Mouse (Mus musculus) heart, adult 2 months (tissue): ENCODE results near the gene Cenpa. TPM values are rescaled to one million over a fixed set of nuclear protein-coding genes. Genes with fewer than 3 reads are reported as not detected.

ENCODE experiments used
- DNase-seq, 2 experiments: peaks; one replicate each; pipeline ENCODE4 v3.0.0; 2021
- H3K27ac ChIP-seq: fragments of 200-600 bp; 2 replicates; pipeline ENCODE4 v1.8.1; 2022
- H3K27me3 ChIP-seq: fragments of 200-500 bp; 2 replicates; pipeline ENCODE4 v1.6.1; 2012; ENCODE audit warnings: mild to moderate bottlenecking, low read length, inconsistent platforms, mixed read lengths; ENCODE audit not compliant: control insufficient read depth, insufficient read depth
- H3K36me3 ChIP-seq: fragments of 200-500 bp; 2 replicates; pipeline ENCODE4 v1.6.1; 2012; ENCODE audit warnings: low read length, inconsistent platforms; ENCODE audit not compliant: control insufficient read depth, insufficient read depth
- H3K4me1 ChIP-seq: fragments of 200-500 bp; 2 replicates; pipeline ENCODE4 v1.6.1; 2011; ENCODE audit warnings: low read length; ENCODE audit not compliant: control insufficient read depth, insufficient read depth
- H3K4me3 ChIP-seq: fragments of 200-600 bp; 2 replicates; pipeline ENCODE4 v1.8.1; 2022
- H3K79me2 ChIP-seq: fragments of 200-500 bp; replicated peaks from 2 replicates; pipeline ENCODE4 v1.6.1; 2012; ENCODE audit warnings: mild to moderate bottlenecking, inconsistent platforms, low read length, moderate library complexity, mixed read lengths; ENCODE audit not compliant: control insufficient read depth, insufficient read depth
- H3K9ac ChIP-seq: fragments of 200-500 bp; 2 replicates; pipeline ENCODE4 v1.6.1; 2012; ENCODE audit warnings: low read depth, mild to moderate bottlenecking, control low read depth, inconsistent platforms, low read length, mixed read lengths
- CTCF ChIP-seq: fragments of 200-600 bp; IDR thresholded peaks from 2 replicates; pipeline ENCODE4 v1.8.1; 2022; ENCODE audit warnings: antibody characterized with exemption, mild to moderate bottlenecking, moderate library complexity
- EP300 ChIP-seq: fragments of 200-500 bp; IDR thresholded peaks from 2 replicates; pipeline ENCODE4 v1.6.1; 2011; ENCODE audit warnings: low read depth, low read length, control low read depth; ENCODE audit not compliant: insufficient read depth
- POLR2A ChIP-seq: fragments of 200-500 bp; IDR thresholded peaks from 2 replicates; pipeline ENCODE4 v1.6.1; 2011; ENCODE audit warnings: mild to moderate bottlenecking, low read depth, low read length, control low read depth; ENCODE audit not compliant: insufficient read depth
- WGBS: fragments of 180-500 bp; shearing (Covaris S2); methylation state at CpG from one replicate; pipeline ENCODE4 v1.1.7; 2018; 5-methylcytosine and 5-hydroxymethylcytosine counted together
- intact Hi-C: fragments of 180-260 bp; cut with DNase I; formaldehyde crosslinking; loops from one replicate; pipeline ENCODE4 v1.15.1; 2025
- polyA plus RNA-seq: library from polyadenylated mRNA; depleted of rRNA; stranded (reverse); fragments of >200 nt; gene quantifications from 2 replicates; pipeline ENCODE4 v1.2.3, GENCODE M21; 2012
- total RNA-seq, 2 experiments: library from RNA; stranded (reverse); gene quantifications; 2 replicates each; pipeline ENCODE4 v1.2.3; 2021

Cenpa gene
- total and polyA plus RNA-seq, 3 experiments, result 43.9 to 51.3 (median 51.0) TPM

DNA sequence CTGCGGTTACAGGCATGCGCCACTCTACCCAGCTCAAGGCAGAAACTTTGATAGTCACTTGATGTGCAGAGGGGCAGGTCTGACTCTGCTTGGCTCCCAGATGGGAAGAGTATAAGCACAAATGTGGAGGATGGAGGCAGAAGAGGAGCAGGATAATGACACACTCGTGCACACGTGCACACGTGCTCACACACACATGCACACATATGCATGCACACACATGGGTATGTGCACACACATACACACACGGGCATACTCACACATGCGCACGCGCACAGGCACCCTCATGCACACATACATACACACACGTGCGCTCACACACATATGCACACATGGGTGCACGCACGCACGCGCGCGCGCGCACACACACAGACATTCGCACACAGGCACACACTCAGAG lies 46.0 kb upstream of the Cenpa start:
- no peak overlapping the region for H3K4me3 ChIP-seq
- no peaks in the 10 kb centered on the region; the same call in 1 of the 2 replicates for H3K36me3 ChIP-seq
- peaks cover 5% of the 10 kb centered on the region; the same call in 1 of the 2 replicates for H3K27me3 ChIP-seq
- DNase-seq, result no peak
- H3K9ac ChIP-seq, result no peak overlapping the region
- peaks cover 4% of the 10 kb centered on the region; the same call in 1 of the 2 replicates for H3K4me1 ChIP-seq
- H3K27ac ChIP-seq, result no peak overlapping the region
- TF ChIP-seq EP300, result no peak
- TF ChIP-seq CTCF, result no peak
- TF ChIP-seq POLR2A, result no peak
- WGBS, result 98% methylated on average over 20 of the region's 20 CpGs
- no peaks in the 10 kb centered on the region for H3K79me2 ChIP-seq
- intact Hi-C loops, result no loop called here

GRCm38 (mm10) chr5:30621211-30621790 lies 45.3 kb upstream of the Cenpa start:
- Histone ChIP-seq H3K27me3 (peaks cover 5% of the 10 kb centered on the region; the same call in 1 of the 2 replicates), H3K4me1 (peaks cover 4% of the 10 kb centered on the region; the same call in 1 of the 2 replicates), H3K4me3 (no peak overlapping the region), H3K9ac (no peak overlapping the region), H3K27ac (no peak overlapping the region), H3K79me2 (no peaks in the 10 kb centered on the region), H3K36me3 (no peaks in the 10 kb centered on the region)
- intact Hi-C loops, result no loop called here
- 94% methylated on average over 9 of the region's 9 CpGs for WGBS
- TF ChIP-seq EP300, result no peak
- TF ChIP-seq POLR2A, result no peak
- no peak for TF ChIP-seq CTCF
- DNase-seq, result no peak

GRCm38 (mm10) chr5:30621844-30622176 lies 44.8 kb upstream of the Cenpa start:
- DNase-seq, result no peak
- H3K9ac ChIP-seq, result no peak overlapping the region
- no peak overlapping the region; the same call in 1 of the 2 replicates for H3K4me3 ChIP-seq
- no peaks in the 10 kb centered on the region for H3K79me2 ChIP-seq
- no peak for TF ChIP-seq EP300
- TF ChIP-seq POLR2A, result no peak
- no peak for TF ChIP-seq CTCF
- H3K27me3 ChIP-seq, result peaks cover 5% of the 10 kb centered on the region; the same call in 1 of the 2 replicates
- 75% methylated on average over 22 of the region's 22 CpGs for WGBS
- intact Hi-C loops, result no loop called here
- peaks cover 4% of the 10 kb centered on the region; the same call in 1 of the 2 replicates for H3K4me1 ChIP-seq
- H3K36me3 ChIP-seq, result no peaks in the 10 kb centered on the region
- H3K27ac ChIP-seq, result no peak overlapping the region

GRCm38 (mm10) chr5:30622177-30622840 lies 44.3 kb upstream of the Cenpa start:
- Histone ChIP-seq H3K36me3 (no peaks in the 10 kb centered on the region), H3K27ac (no peak overlapping the region), H3K79me2 (no peaks in the 10 kb centered on the region), H3K9ac (no peak overlapping the region), H3K27me3 (peaks cover 5% of the 10 kb centered on the region; the same call in 1 of the 2 replicates), H3K4me1 (peaks cover 3% of the 10 kb centered on the region; the same call in 1 of the 2 replicates), H3K4me3 (peak overlapping the region; percentile 0; the same call in 1 of the 2 replicates)
- TF ChIP-seq EP300 (no peak), POLR2A (no peak), CTCF (no peak; the same call in 1 of the 2 replicates)
- intact Hi-C loops, result no loop called here
- DNase-seq, result peak in 1 of 2 experiments; percentile 33
- WGBS, result 24% methylated on average over 69 of the region's 69 CpGs

- Histone ChIP-seq H3K36me3 (no peaks in the 10 kb centered on the region), H3K79me2 (no peaks in the 10 kb centered on the region), H3K9ac (no peak overlapping the region), H3K4me1 (peaks cover 6% of the 10 kb centered on the region; the same call in 1 of the 2 replicates), H3K4me3 (no peak overlapping the region; the same call in 1 of the 2 replicates), H3K27ac (no peak overlapping the region), H3K27me3 (peaks cover 5% of the 10 kb centered on the region; the same call in 1 of the 2 replicates)
- no peak for DNase-seq
- TF ChIP-seq EP300, result no peak
- TF ChIP-seq POLR2A, result no peak
- TF ChIP-seq CTCF, result no peak
- 31% methylated on average over 10 of the region's 10 CpGs for WGBS
- intact Hi-C loops, result no loop called here
Measured at GRCm38 (mm10) chr5:30622841-30623185, 43.8 kb upstream of the Cenpa start.

DNA sequence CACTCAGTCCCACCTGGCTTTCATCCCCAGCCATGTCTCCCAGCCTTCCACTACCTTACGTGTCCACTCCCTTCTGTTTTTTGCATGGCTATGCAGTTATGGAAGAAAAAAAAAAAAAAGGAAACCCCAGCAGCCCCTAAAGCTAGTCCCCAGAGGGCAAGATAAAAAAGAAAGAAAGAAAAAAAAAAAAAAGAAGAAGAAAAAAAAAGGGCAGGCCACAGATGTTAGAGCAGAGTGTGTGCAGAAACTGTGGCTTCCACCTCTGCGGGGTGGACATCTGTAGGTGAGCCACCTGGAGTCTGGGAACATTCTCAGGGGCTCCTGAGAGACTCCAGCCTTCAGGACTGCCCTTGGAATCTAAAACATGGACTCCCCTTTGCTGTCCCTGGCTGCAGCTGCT lies 43.2 kb upstream of the Cenpa start:
- no peak overlapping the region for H3K27ac ChIP-seq
- 67% methylated on average over 2 of the region's 2 CpGs for whole genome bisulfite sequencing
- H3K36me3 ChIP-seq, result no peaks in the 10 kb centered on the region
- no peak overlapping the region for H3K4me3 ChIP-seq
- no peaks in the 10 kb centered on the region for H3K79me2 ChIP-seq
- no peak for DNase-seq
- H3K27me3 ChIP-seq, result peaks cover 5% of the 10 kb centered on the region; the same call in 1 of the 2 replicates
- H3K4me1 ChIP-seq, result peaks cover 3% of the 10 kb centered on the region; the same call in 1 of the 2 replicates
- no peak overlapping the region for H3K9ac ChIP-seq
- intact Hi-C loops, result no loop called here
- TF ChIP-seq CTCF (no peak), POLR2A (no peak), EP300 (no peak)
